Mouse (Mus musculus) forebrain, embryonic 14.5 days (tissue): ENCODE measurements around the gene Ift172. TPM values are rescaled to one million over a fixed set of nuclear protein-coding genes. Genes with fewer than 3 reads are reported as not detected.
A peak's percentile ranks its signal among the peaks of the same experiment; 100 is the strongest.

Experiments used
- ATAC-seq: fragments of 200-750 bp; cut with Nextera tagmentation; 2 replicates; pipeline ENCODE4 v1.8.0; 2017; ENCODE audit warnings: mild to moderate bottlenecking, moderate library complexity
- DNase-seq: peaks from one replicate; pipeline ENCODE4 v3.0.0-alpha.2; 2015; ENCODE audit warnings: low spot score
- H3K27ac ChIP-seq: fragments of 300-500 bp; sonication (generic); 2 replicates; pipeline ENCODE4 v1.5.1; 2014; ENCODE audit warnings: low read depth, mild to moderate bottlenecking, control low read depth, low read length, moderate library complexity
- H3K27me3 ChIP-seq: fragments of 300-500 bp; sonication (generic); replicated peaks from 2 replicates; pipeline ENCODE4 v1.6.1; 2014; ENCODE audit warnings: low read length, control low read depth, mixed read lengths; ENCODE audit not compliant: control insufficient read depth, insufficient read depth
- H3K36me3 ChIP-seq: fragments of 300-500 bp; sonication (generic); 2 replicates; pipeline ENCODE4 v1.6.1; 2014; ENCODE audit warnings: low read length, control low read depth; ENCODE audit not compliant: control insufficient read depth, insufficient read depth
- H3K4me1 ChIP-seq: fragments of 300-500 bp; sonication (generic); 2 replicates; pipeline ENCODE4 v1.6.1; 2014; ENCODE audit warnings: antibody characterized with exemption, low read length, control low read depth; ENCODE audit not compliant: control insufficient read depth, insufficient read depth
- H3K4me2 ChIP-seq: fragments of 300-500 bp; sonication (generic); 2 replicates; pipeline ENCODE4 v1.6.1; 2014; ENCODE audit warnings: mild to moderate bottlenecking, control low read depth, low read length
- H3K4me3 ChIP-seq: fragments of 300-500 bp; sonication (generic); 2 replicates; pipeline ENCODE4 v1.5.1; 2014; ENCODE audit warnings: low read depth, low read length, control low read depth
- H3K9ac ChIP-seq: fragments of 300-500 bp; sonication (generic); 2 replicates; pipeline ENCODE4 v1.6.1; 2014; ENCODE audit warnings: mild to moderate bottlenecking, low read length, control low read depth, moderate library complexity
- H3K9me3 ChIP-seq: fragments of 300-500 bp; sonication (generic); replicated peaks from 2 replicates; pipeline ENCODE4 v1.6.1; 2016; ENCODE audit warnings: low read length, control low read depth, mixed read lengths; ENCODE audit not compliant: control insufficient read depth
- WGBS: fragments of 180-500 bp; shearing (Covaris S2); extraction: QIAGEN DNeasy Blood & Tissue Kit; methylation state at CpG from one replicate; pipeline ENCODE4 v1.1.7; 2014; 5-methylcytosine and 5-hydroxymethylcytosine counted together
- polyA plus RNA-seq: library from polyadenylated mRNA; unstranded; fragments of >200 nt; fragmentation: Nextera tagmentation; extraction: Ambion mirVana; gene quantifications from 2 replicates; pipeline ENCODE4 v1.2.1, GENCODE M21; 2014

The Ift172 gene
- polyA plus RNA-seq, 1 experiment from 2014 or later = 24.0 TPM

DNA sequence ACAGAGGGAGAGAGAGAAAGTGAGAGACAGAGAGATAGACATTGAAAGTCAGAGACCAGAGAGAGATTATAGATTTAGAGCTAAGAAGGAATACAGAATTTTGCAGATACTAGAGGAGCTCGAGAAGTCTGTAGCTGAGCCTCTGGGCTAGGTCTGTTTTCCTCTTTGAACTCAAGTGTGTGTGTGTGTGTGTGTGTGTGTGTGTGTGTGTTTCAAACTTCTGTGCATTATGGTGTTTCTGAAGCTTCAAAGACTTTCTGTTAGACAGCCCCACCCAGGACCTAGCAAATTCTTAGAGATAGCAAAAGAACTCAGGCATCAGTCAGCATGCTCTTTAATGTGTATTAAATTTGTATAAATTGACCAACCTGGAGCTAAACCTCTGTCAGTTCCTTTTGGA, 64.3 kb downstream of the Ift172 start:
- H3K9ac ChIP-seq = no peak overlapping the region
- H3K27me3 ChIP-seq = no peaks in the 10 kb centered on the region
- no peak overlapping the region for H3K4me3 ChIP-seq
- DNase-seq = no peak
- H3K36me3 ChIP-seq = no peaks in the 10 kb centered on the region
- peaks cover 2% of the 10 kb centered on the region; the same call in 1 of the 2 replicates for H3K4me1 ChIP-seq
- H3K27ac ChIP-seq = no peak overlapping the region
- H3K4me2 ChIP-seq = no peak overlapping the region
- 75% methylated on average over 1 of the region's 1 CpGs for WGBS
- H3K9me3 ChIP-seq = no peaks in the 10 kb centered on the region
- ATAC-seq = no peak

DNA sequence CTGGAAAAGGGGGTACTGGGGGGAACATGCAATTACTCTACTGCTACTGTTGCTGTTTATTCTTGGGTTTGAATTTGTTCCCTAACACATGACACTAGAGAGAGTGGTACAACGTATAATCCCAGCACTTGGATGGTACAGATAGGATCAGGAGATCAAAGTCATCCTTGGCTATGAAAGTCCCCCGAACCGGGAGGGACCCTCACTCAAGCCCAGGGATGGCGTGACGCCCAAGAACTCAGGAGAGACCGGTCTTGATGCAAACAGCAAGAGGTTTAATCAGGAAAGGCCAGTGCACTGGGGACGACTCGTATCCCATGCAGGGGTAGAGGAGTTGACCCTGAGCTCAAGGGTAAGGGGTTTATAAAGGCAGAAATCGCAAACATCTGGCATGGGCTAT, 68.2 kb downstream of the Ift172 start:
- no peak overlapping the region for H3K4me3 ChIP-seq
- no peaks in the 10 kb centered on the region for H3K27me3 ChIP-seq
- ATAC-seq (no peak), DNase-seq (no peak)
- H3K9me3 ChIP-seq = no peaks in the 10 kb centered on the region
- no peak overlapping the region for H3K27ac ChIP-seq
- no peak overlapping the region for H3K9ac ChIP-seq
- no peak overlapping the region for H3K4me2 ChIP-seq
- no peaks in the 10 kb centered on the region for H3K36me3 ChIP-seq
- 96% methylated on average over 9 of the region's 9 CpGs for WGBS
- H3K4me1 ChIP-seq = peaks cover 5% of the 10 kb centered on the region; the same call in 1 of the 2 replicates

DNA sequence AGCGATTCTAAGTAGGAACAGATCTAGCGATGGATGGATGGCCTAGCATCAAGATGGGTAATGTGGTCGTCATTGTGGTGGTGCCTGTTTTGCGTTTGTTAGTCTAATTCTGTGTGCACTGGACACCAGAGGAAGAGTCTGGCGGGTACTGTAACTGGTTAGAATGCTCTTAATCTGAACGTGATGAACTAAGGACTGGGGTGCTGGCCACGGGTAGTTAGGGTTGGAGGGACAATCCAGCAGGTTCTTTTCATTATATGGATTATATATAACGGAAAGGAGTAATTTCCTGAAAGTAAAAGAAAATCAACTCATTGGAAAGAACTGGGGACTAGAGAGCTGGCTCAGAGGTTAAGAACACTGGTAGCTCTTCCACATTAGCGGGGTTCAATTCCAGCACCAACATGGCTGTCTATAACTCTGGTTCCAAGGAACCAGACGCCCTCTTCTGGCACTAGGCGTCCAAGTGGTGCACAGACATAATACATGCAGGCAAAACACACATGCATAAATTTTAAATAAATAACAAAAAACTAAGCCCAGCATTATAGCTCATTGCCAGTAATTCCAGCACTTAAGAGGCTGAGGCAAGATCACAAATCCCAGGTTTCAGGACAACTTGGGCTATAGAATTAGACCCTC, 69.5 kb downstream of the Ift172 start:
- H3K9me3 ChIP-seq = no peaks in the 10 kb centered on the region
- peaks cover 5% of the 10 kb centered on the region; the same call in 1 of the 2 replicates for H3K4me1 ChIP-seq
- H3K27me3 ChIP-seq = no peaks in the 10 kb centered on the region
- peak overlapping the region; percentile 96 for H3K4me3 ChIP-seq
- DNase-seq (peak; percentile 82), ATAC-seq (0 out of 2 replicates have a peak, but pooled peaks have one; percentile 25)
- 16% methylated on average over 11 of the region's 11 CpGs for WGBS
- peak overlapping the region; percentile 90 for H3K27ac ChIP-seq
- H3K36me3 ChIP-seq = no peaks in the 10 kb centered on the region
- H3K9ac ChIP-seq = peak overlapping the region; percentile 84
- H3K4me2 ChIP-seq = peak overlapping the region; percentile 77

DNA sequence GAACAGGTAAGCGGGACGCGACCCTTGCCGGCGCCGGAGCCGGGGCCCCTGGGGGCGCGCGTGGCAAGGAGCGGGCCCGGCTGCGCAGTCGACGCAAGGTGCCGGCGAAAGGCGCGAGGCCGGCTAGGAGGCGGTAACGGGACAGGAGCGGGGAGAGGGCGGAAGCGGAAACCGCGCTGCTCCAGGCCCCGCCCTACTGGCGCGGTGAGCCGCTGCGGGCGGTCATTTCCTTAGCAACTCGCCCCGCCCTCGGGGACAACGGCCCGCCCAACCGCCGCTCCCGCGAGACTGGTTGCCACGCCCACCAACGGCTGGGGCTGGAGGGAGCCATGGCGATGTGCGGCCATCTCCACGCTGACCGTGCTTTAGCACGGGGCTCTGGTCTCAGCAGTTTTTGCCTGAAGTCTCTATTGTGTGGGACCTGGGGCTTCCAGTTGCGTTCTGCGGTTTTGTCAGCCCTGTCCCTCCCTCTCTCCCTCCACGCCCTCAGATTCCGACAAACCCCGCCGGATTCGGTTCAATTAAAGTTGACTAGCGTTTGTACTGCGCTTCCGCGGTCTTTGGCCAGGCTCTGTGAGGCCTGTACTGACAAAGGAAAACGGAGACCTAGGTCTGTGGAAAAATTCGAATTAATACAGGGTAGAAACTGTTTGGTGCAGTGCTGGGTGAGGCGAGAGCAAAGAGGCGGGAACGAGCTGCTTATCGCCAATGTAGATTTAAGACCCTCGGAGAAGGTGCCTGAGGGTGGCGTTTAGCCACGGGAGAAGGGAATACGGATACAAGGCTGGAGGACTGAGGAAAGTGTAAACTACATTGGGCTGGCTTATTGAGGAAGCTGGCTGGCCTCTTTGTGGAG, 70.2 kb downstream of the Ift172 start, which contains the start of gene Ppm1g:
Gene Ppm1g (minus strand): TSS at position 240 of the 856 bp plus-strand sequence.
- peak within 1 kb of the TSS; percentile 96 for H3K4me3 ChIP-seq
- under 1% methylated on average over 62 of the region's 70 CpGs for WGBS
- peak within 1 kb of the TSS; percentile 90 for H3K9ac ChIP-seq
- H3K27ac ChIP-seq = peak within 1 kb of the TSS; percentile 90
- DNase-seq = peak; percentile 97
- H3K27me3 ChIP-seq = no peaks in the 10 kb centered on the region
- H3K9me3 ChIP-seq = no peaks in the 10 kb centered on the region
- ATAC-seq = peak; percentile 96
- no peaks in the 10 kb centered on the region for H3K36me3 ChIP-seq
- peaks cover 5% of the 10 kb centered on the region; the same call in 1 of the 2 replicates for H3K4me1 ChIP-seq
- H3K4me2 ChIP-seq = peak within 1 kb of the TSS; percentile 77

DNA sequence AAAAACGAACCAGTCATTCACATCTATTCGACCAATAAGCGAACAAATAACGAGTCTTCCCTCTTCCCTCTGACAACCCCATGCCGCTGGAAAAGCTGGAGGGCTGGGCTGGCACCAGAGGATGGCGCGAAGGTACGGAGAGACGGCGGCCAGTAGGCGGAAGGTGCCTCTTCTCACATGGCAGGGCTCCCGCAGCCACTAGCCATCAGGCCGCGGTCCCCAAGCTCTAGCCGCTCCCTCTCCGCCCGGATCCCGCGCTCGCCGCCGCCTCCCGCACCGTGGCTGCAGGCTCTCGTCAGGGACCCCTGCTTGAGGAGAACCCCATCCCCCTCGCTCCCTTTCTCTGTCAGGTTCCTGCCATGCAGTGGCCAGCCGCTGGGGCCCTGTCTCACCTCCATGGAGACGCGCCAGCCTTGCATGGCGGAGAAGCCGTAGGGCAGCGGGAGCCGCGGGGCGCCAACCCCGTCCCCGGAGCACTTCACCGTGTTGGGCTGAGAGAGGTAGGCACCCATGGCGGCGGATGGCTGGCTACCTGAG, 70.9 kb downstream of the Ift172 start:
- Histone ChIP-seq H3K36me3 (no peaks in the 10 kb centered on the region), H3K9ac (peak overlapping the region; percentile 90), H3K27me3 (no peaks in the 10 kb centered on the region), H3K9me3 (no peaks in the 10 kb centered on the region), H3K4me3 (peak overlapping the region; percentile 96), H3K4me1 (peaks cover 5% of the 10 kb centered on the region; the same call in 1 of the 2 replicates), H3K27ac (peak overlapping the region; percentile 90), H3K4me2 (peak overlapping the region; percentile 77)
- under 1% methylated on average over 40 of the region's 40 CpGs for WGBS
- peak; percentile 59 for DNase-seq
- peak; percentile 64 for ATAC-seq

DNA sequence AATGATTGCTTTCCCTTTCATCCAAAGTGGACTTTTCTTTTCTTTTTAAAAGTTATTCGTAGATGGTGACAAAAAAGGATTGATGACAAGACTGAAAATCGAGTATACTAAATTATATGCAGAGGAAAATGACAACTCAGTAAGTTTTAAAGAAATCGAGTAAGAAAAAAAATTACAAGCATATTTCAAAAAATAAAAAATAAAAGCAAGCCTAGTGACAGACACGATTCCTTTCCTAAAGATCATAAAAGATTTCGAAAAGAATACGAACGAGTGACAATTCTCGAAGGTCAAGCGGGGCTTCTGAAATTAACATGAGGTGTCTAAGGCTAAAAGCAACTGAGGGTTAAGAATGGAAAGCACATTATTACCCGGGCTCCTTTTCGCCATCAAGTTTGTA, 71.4 kb downstream of the Ift172 start:
- H3K4me1 ChIP-seq = peaks cover 5% of the 10 kb centered on the region; the same call in 1 of the 2 replicates
- peak overlapping the region; percentile 77 for H3K4me2 ChIP-seq
- no peaks in the 10 kb centered on the region for H3K36me3 ChIP-seq
- peak overlapping the region; percentile 96 for H3K4me3 ChIP-seq
- H3K27me3 ChIP-seq = no peaks in the 10 kb centered on the region
- H3K27ac ChIP-seq = peak overlapping the region; percentile 90; the same call in 1 of the 2 replicates
- 2% methylated on average over 11 of the region's 11 CpGs for WGBS
- H3K9ac ChIP-seq = peak overlapping the region; percentile 90
- DNase-seq (no peak), ATAC-seq (no peak)
- H3K9me3 ChIP-seq = no peaks in the 10 kb centered on the region

DNA sequence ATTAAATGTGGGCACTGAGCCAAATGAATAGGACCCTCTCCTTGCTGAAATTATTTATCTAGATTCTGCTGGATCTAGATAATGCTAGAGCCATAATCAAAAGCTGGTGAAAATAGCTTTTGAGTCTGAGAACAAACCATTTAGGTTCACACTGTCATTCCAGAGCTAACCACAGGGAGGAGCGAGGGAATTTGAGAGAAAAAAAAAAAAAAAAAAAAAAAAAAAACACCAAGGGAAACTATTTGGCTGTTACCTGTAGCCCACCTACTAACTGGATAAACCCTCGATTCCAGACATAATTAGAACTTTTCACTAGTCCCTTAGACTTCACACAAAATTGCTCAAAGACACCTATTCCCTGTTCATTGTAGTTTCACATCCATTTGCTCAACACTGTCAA, 71.8 kb downstream of the Ift172 start:
- WGBS = 2% methylated on average over 2 of the region's 2 CpGs
- no peak overlapping the region for H3K9ac ChIP-seq
- H3K27me3 ChIP-seq = no peaks in the 10 kb centered on the region
- no peak overlapping the region for H3K27ac ChIP-seq
- ATAC-seq (no peak), DNase-seq (peak; percentile 69)
- peak overlapping the region; percentile 77 for H3K4me2 ChIP-seq
- peaks cover 5% of the 10 kb centered on the region; the same call in 1 of the 2 replicates for H3K4me1 ChIP-seq
- peak overlapping the region; percentile 96 for H3K4me3 ChIP-seq
- H3K36me3 ChIP-seq = no peaks in the 10 kb centered on the region
- H3K9me3 ChIP-seq = no peaks in the 10 kb centered on the region

DNA sequence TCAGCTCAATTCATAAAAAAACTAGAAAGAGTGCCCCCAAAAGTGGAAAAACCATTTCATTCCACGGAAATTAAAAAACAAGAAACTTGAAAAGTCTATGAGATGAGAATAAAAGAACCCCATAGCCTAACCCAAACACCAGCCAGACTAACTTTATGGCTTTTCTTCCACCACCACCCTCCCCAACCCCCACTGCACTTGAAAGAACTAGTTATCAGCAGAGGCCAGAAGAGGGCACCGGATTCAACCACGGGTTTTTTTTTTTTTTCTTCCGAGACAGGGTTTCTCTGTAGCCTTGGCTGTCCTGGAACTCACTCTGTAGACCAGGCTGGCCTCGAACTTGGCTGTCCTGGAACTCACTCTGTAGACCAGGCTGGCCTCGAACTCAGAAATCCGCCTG, 72.6 kb downstream of the Ift172 start:
- Histone ChIP-seq H3K4me3 (no peak overlapping the region), H3K27ac (no peak overlapping the region), H3K4me1 (peaks cover 5% of the 10 kb centered on the region; the same call in 1 of the 2 replicates), H3K36me3 (no peaks in the 10 kb centered on the region), H3K9me3 (no peaks in the 10 kb centered on the region), H3K9ac (no peak overlapping the region), H3K27me3 (no peaks in the 10 kb centered on the region), H3K4me2 (no peak overlapping the region)
- WGBS = 77% methylated on average over 7 of the region's 7 CpGs
- DNase-seq (no peak), ATAC-seq (no peak)
